Mouse (Mus musculus): ENCODE measurements around the gene Ccdc155. TPM values are rescaled to one million over a fixed set of nuclear protein-coding genes. Genes with fewer than 3 reads are reported as not detected.

Ccdc155 gene
- total and polyA plus RNA-seq, 2 experiments = not detected

- no peak overlapping the region for H3K27ac ChIP-seq (replicated peaks; ENCODE audit: insufficient read depth, low read depth, low read length)
- no peak for DNase-seq (ENCODE audit: extremely low read depth, low read depth, low spot score)
- no peak overlapping the region for H3K4me3 ChIP-seq (ENCODE audit: insufficient read depth, low read depth, low read length)
- H3K4me1 ChIP-seq (ENCODE audit: control insufficient read depth, insufficient read depth, low read length) = peaks cover 5% of the 10 kb centered on the region; the same call in 1 of the 2 replicates
- H3K79me2 ChIP-seq (ENCODE audit: control insufficient read depth, insufficient read depth, low read length) = no peaks in the 10 kb centered on the region
- no peak overlapping the region; the same call in 1 of the 2 replicates for H3K9ac ChIP-seq (ENCODE audit: low read depth, low read length)
- 12% methylated on average over 11 of the region's 11 CpGs for WGBS
- H3K36me3 ChIP-seq (ENCODE audit: control insufficient read depth, insufficient read depth, low read length) = no peaks in the 10 kb centered on the region
- peaks cover 23% of the 10 kb centered on the region for H3K27me3 ChIP-seq (ENCODE audit: control insufficient read depth, insufficient read depth, low read length)
- TF ChIP-seq CTCF (IDR thresholded peaks at IDR 0.05; ENCODE audit: low read depth, low read length) = no peak
- no peak for TF ChIP-seq POLR2A (IDR thresholded peaks at IDR 0.05; ENCODE audit: extremely low read depth, insufficient read depth, low read length)
Observed at GRCm38 (mm10) chr7:45182606-45183005, 22.1 kb downstream of the Ccdc155 start.

GRCm38 (mm10) chr7:45182199-45182601 is 22.5 kb downstream of the Ccdc155 start:
- Histone ChIP-seq H3K9ac (ENCODE audit: low read depth, low read length) (no peak overlapping the region; the same call in 1 of the 2 replicates), H3K4me1 (ENCODE audit: control insufficient read depth, insufficient read depth, low read length) (peaks cover 5% of the 10 kb centered on the region; the same call in 1 of the 2 replicates), H3K27ac (replicated peaks; ENCODE audit: insufficient read depth, low read depth, low read length) (no peak overlapping the region), H3K27me3 (ENCODE audit: control insufficient read depth, insufficient read depth, low read length) (peaks cover 27% of the 10 kb centered on the region), H3K79me2 (ENCODE audit: control insufficient read depth, insufficient read depth, low read length) (no peaks in the 10 kb centered on the region), H3K36me3 (ENCODE audit: control insufficient read depth, insufficient read depth, low read length) (no peaks in the 10 kb centered on the region), H3K4me3 (ENCODE audit: insufficient read depth, low read depth, low read length) (peak overlapping the region; percentile 26; the same call in 1 of the 2 replicates)
- DNase-seq (ENCODE audit: extremely low read depth, low read depth, low spot score) = peak; percentile 79
- TF ChIP-seq CTCF (IDR thresholded peaks at IDR 0.05; ENCODE audit: low read depth, low read length) (no peak), POLR2A (IDR thresholded peaks at IDR 0.05; ENCODE audit: extremely low read depth, insufficient read depth, low read length) (no peak)
- under 1% methylated on average over 34 of the region's 34 CpGs for WGBS

GRCm38 (mm10) chr7:45181540-45181939 is 23.2 kb downstream of the Ccdc155 start:
- no peak for DNase-seq (ENCODE audit: extremely low read depth, low read depth, low spot score)
- Histone ChIP-seq H3K27me3 (ENCODE audit: control insufficient read depth, insufficient read depth, low read length) (peaks cover 31% of the 10 kb centered on the region), H3K79me2 (ENCODE audit: control insufficient read depth, insufficient read depth, low read length) (no peaks in the 10 kb centered on the region), H3K9ac (ENCODE audit: low read depth, low read length) (no peak overlapping the region), H3K4me3 (ENCODE audit: insufficient read depth, low read depth, low read length) (no peak overlapping the region), H3K36me3 (ENCODE audit: control insufficient read depth, insufficient read depth, low read length) (no peaks in the 10 kb centered on the region), H3K27ac (replicated peaks; ENCODE audit: insufficient read depth, low read depth, low read length) (no peak overlapping the region), H3K4me1 (ENCODE audit: control insufficient read depth, insufficient read depth, low read length) (peaks cover 5% of the 10 kb centered on the region; the same call in 1 of the 2 replicates)
- TF ChIP-seq POLR2A (IDR thresholded peaks at IDR 0.05; ENCODE audit: extremely low read depth, insufficient read depth, low read length) (no peak), CTCF (IDR thresholded peaks at IDR 0.05; ENCODE audit: low read depth, low read length) (no peak)
- WGBS = 7% methylated on average over 35 of the region's 35 CpGs

- Histone ChIP-seq H3K9ac (ENCODE audit: low read depth, low read length) (no peak within 1 kb of the TSS), H3K4me3 (ENCODE audit: insufficient read depth, low read depth, low read length) (no peak within 1 kb of the TSS), H3K27ac (replicated peaks; ENCODE audit: insufficient read depth, low read depth, low read length) (no peak within 1 kb of the TSS), H3K27me3 (ENCODE audit: control insufficient read depth, insufficient read depth, low read length) (peaks cover 37% of the 10 kb centered on the region), H3K36me3 (ENCODE audit: control insufficient read depth, insufficient read depth, low read length) (no peaks in the 10 kb centered on the region), H3K79me2 (ENCODE audit: control insufficient read depth, insufficient read depth, low read length) (no peaks in the 10 kb centered on the region), H3K4me1 (ENCODE audit: control insufficient read depth, insufficient read depth, low read length) (peaks cover 5% of the 10 kb centered on the region; the same call in 1 of the 2 replicates)
- WGBS = 34% methylated on average over 20 of the region's 20 CpGs
- no peak for TF ChIP-seq POLR2A (IDR thresholded peaks at IDR 0.05; ENCODE audit: extremely low read depth, insufficient read depth, low read length)
- no peak for TF ChIP-seq CTCF (IDR thresholded peaks at IDR 0.05; ENCODE audit: low read depth, low read length)
- no peak for DNase-seq (ENCODE audit: extremely low read depth, low read depth, low spot score)
Observed at GRCm38 (mm10) chr7:45180896-45181477, 23.7 kb downstream of the Ccdc155 start, which contains the start of gene Pth2. Gene Pth2 (plus strand): TSS chr7:45180995.

- Histone ChIP-seq H3K4me3 (ENCODE audit: insufficient read depth, low read depth, low read length) (no peak within 1 kb of the TSS), H3K27me3 (ENCODE audit: control insufficient read depth, insufficient read depth, low read length) (peaks cover 44% of the 10 kb centered on the region), H3K27ac (replicated peaks; ENCODE audit: insufficient read depth, low read depth, low read length) (no peak within 1 kb of the TSS), H3K79me2 (ENCODE audit: control insufficient read depth, insufficient read depth, low read length) (no peaks in the 10 kb centered on the region), H3K4me1 (ENCODE audit: control insufficient read depth, insufficient read depth, low read length) (peaks cover 5% of the 10 kb centered on the region; the same call in 1 of the 2 replicates), H3K36me3 (ENCODE audit: control insufficient read depth, insufficient read depth, low read length) (no peaks in the 10 kb centered on the region), H3K9ac (ENCODE audit: low read depth, low read length) (no peak within 1 kb of the TSS)
- TF ChIP-seq POLR2A (IDR thresholded peaks at IDR 0.05; ENCODE audit: extremely low read depth, insufficient read depth, low read length) = no peak
- no peak for TF ChIP-seq CTCF (IDR thresholded peaks at IDR 0.05; ENCODE audit: low read depth, low read length)
- 29% methylated on average over 7 of the region's 7 CpGs for WGBS
- no peak for DNase-seq (ENCODE audit: extremely low read depth, low read depth, low spot score)
Observed at GRCm38 (mm10) chr7:45179469-45179868, 25.2 kb downstream of the Ccdc155 start, which contains the start of gene Gfy. Gene Gfy (minus strand): TSS chr7:45179569.

GRCm38 (mm10) chr7:45178550-45178949 is 26.1 kb downstream of the Ccdc155 start:
- peaks cover 41% of the 10 kb centered on the region for H3K27me3 ChIP-seq (ENCODE audit: control insufficient read depth, insufficient read depth, low read length)
- WGBS = 27% methylated on average over 7 of the region's 7 CpGs
- H3K4me1 ChIP-seq (ENCODE audit: control insufficient read depth, insufficient read depth, low read length) = peaks cover 5% of the 10 kb centered on the region; the same call in 1 of the 2 replicates

More at GRCm38 (mm10) chr7:45178550-45178949, 26.1 kb downstream of the Ccdc155 start:
- no peaks in the 10 kb centered on the region for H3K79me2 ChIP-seq (ENCODE audit: control insufficient read depth, insufficient read depth, low read length)
- no peaks in the 10 kb centered on the region for H3K36me3 ChIP-seq (ENCODE audit: control insufficient read depth, insufficient read depth, low read length)
- TF ChIP-seq POLR2A (IDR thresholded peaks at IDR 0.05; ENCODE audit: extremely low read depth, insufficient read depth, low read length) (no peak), CTCF (IDR thresholded peaks at IDR 0.05; ENCODE audit: low read depth, low read length) (no peak)
- no peak overlapping the region for H3K27ac ChIP-seq (replicated peaks; ENCODE audit: insufficient read depth, low read depth, low read length)
- DNase-seq (ENCODE audit: extremely low read depth, low read depth, low spot score) = no peak
- H3K4me3 ChIP-seq (ENCODE audit: insufficient read depth, low read depth, low read length) = no peak overlapping the region
- H3K9ac ChIP-seq (ENCODE audit: low read depth, low read length) = no peak overlapping the region
